Mouse (Mus musculus): Measurements from ENCODE around the gene Slc2a13. TPM values are rescaled to one million over a fixed set of nuclear protein-coding genes. Genes with fewer than 3 reads are reported as not detected.

Gene Slc2a13
- polyA plus RNA-seq, 1 experiment from 2014 or later = 0.15 TPM

- CTCF ChIA-PET = interaction anchor here (1.1 kb wide), 1 partner anchor 51 kb away, joined by 3 read pairs; no protein-coding TSS in a partner anchor
- POLR2A ChIA-PET = interaction anchor here (0.7 kb wide), 1 partner anchor 17 kb away, joined by 3 read pairs; no protein-coding TSS in a partner anchor
- no peak for TF ChIP-seq CTCF (IDR thresholded peaks at IDR 0.05)
- ATAC-seq = no peak
- peaks cover 13% of the 10 kb centered on the region for H3K27me3 ChIP-seq
- in situ Hi-C loops (cut with MboI; ENCODE audit: low pct_unique_long_range_greater_than_20kb) = no loop called here
- DNase-seq (ENCODE audit: low read depth, low spot score) = no peak
Measured at GRCm38 (mm10) chr15:91250815-91251214, 322.2 kb downstream of the Slc2a13 start.

- TF ChIP-seq CTCF (IDR thresholded peaks at IDR 0.05) = no peak
- CTCF ChIA-PET = no interaction called here
Measured at GRCm38 (mm10) chr15:91240683-91241335, 332.3 kb downstream of the Slc2a13 start.

GRCm38 (mm10) chr15:91237294-91237693, 335.8 kb downstream of the Slc2a13 start:
- in situ Hi-C loops (cut with MboI; ENCODE audit: low pct_unique_long_range_greater_than_20kb) = no loop called here
- ATAC-seq (no peak), DNase-seq (ENCODE audit: low read depth, low spot score) (no peak)
- CTCF ChIA-PET = interaction anchor here (1.7 kb wide), 1 partner anchor 27 kb away, joined by 4 read pairs; no protein-coding TSS in a partner anchor
- POLR2A ChIA-PET = no interaction called here
- peaks cover 26% of the 10 kb centered on the region for H3K27me3 ChIP-seq
- no peak for TF ChIP-seq CTCF (IDR thresholded peaks at IDR 0.05)

More at GRCm38 (mm10) chr15:91240683-91241335, 332.3 kb downstream of the Slc2a13 start:
- POLR2A ChIA-PET = no interaction called here
- in situ Hi-C loops (cut with MboI; ENCODE audit: low pct_unique_long_range_greater_than_20kb) = no loop called here
- peaks cover 48% of the 10 kb centered on the region for H3K27me3 ChIP-seq
- ATAC-seq = no peak
- DNase-seq (ENCODE audit: low read depth, low spot score) = no peak

Other genes starting within 250 kb of the Slc2a13 start
- gene Lrrk2, start 99.9 kb upstream of the Slc2a13 start, polyA plus RNA-seq (2021) = 21.8 TPM